Mouse (Mus musculus) heart, postnatal 14 days (tissue): ENCODE results near the gene Olfr814. TPM values are rescaled to one million over a fixed set of nuclear protein-coding genes. Genes with fewer than 3 reads are reported as not detected.
"Not testable (repeated sequence)": the region's sequence is repeated elsewhere in the genome, so short reads cannot be mapped to it uniquely, and the experiment has no call there.

Experiments
- DNase-seq, 2 experiments: peaks; one replicate each; pipeline ENCODE4 v3.0.0; 2021 to 2022
- intact Hi-C: fragments of 180-260 bp; cut with DNase I; formaldehyde crosslinking; loops from one replicate; pipeline ENCODE4 v1.15.1; 2025
- long read RNA-seq, 2 experiments: library from polyadenylated mRNA; stranded (forward); transcript quantifications; one replicate each; pipeline ENCODE4 v2.0.0; 2021
- total RNA-seq, 2 experiments: library from RNA; stranded (reverse); gene quantifications; 2 replicates each; pipeline ENCODE4 v1.2.3; 2021

Gene Olfr814
- not detected for total RNA-seq
- long read RNA-seq, experiment 1 = 0 reads
- long read RNA-seq, experiment 2 = 0 reads

DNA sequence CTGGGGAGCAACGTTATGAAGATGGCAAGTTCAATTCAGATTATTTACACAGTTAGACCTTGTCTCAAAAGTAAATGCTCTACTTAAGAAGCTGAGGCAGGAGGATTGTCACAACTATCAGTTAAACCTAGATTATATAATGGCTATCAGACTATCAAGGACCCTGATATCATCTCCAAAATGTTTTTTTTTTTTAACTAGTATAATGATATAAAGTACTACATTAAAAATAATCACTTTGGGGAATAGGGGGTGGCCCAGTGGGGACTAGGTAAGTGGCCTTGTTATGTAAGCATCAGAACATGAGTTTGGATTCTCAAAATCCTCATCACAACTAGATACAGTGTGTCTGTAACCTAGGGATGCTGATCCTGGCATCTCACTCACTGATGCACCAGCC lies at the start of gene Olfr814:
Gene Olfr814, minus strand, starts transcription at position 101 of the 400 bp plus-strand sequence.
- intact Hi-C loops, DNase-seq: not testable (repeated sequence)

DNA sequence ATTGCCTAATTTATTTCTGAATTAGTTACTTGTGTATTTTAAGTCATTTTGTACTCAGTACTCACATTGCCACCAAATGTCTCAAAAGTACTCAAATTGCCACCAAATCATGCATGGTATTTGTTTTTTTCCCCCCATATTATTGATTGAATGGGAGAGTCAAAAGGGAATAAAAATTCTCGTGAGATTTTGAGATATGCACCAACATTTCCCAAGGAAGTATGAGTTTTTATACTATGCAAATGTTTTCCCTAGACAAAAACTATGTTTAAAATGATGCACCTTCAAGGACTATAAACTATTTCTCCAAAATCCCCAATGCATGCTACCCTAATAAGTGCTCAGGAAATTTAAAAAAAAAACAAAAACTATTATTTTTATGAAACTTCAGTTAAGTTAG lies 35.8 kb upstream of the Olfr814 start, which contains the start of gene Olfr816:
Gene Olfr816, minus strand, starts transcription at position 101 of the 400 bp plus-strand sequence.
- intact Hi-C loops = no loop called here
- DNase-seq = no peak

DNA sequence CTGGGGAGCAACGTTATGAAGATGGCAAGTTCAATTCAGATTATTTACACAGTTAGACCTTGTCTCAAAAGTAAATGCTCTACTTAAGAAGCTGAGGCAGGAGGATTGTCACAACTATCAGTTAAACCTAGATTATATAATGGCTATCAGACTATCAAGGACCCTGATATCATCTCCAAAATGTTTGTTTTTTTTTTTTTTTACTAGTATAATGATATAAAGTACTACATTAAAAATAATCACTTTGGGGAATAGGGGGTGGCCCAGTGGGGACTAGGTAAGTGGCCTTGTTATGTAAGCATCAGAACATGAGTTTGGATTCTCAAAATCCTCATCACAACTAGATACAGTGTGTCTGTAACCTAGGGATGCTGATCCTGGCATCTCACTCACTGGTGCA lies 26.1 kb upstream of the Olfr814 start, which contains the start of gene Olfr815:
Gene Olfr815, minus strand, starts transcription at position 101 of the 400 bp plus-strand sequence.
- DNase-seq, intact Hi-C loops: not testable (repeated sequence)

DNA sequence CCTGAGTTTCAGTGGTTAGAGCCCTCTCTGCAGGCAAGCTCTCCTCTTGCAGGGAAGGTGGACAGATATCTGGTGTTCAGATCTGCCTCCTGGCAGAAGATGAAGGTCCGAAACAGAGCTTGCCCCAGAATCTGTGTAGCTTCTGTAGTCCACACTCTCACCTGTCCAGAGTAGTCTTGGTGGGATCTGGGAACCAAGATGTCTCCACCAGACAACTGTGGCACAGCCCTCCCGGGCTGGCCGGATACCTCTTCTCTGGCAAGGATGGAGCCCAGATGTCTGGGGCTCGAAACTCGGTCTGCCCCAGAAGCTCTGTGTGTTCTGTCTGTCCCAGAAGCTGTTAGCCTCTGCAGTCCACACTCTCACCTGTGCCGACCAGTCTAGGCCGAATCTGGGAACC lies 6.3 kb upstream of the Olfr814 start:
- intact Hi-C loops = no loop called here
- no peak for DNase-seq

DNA sequence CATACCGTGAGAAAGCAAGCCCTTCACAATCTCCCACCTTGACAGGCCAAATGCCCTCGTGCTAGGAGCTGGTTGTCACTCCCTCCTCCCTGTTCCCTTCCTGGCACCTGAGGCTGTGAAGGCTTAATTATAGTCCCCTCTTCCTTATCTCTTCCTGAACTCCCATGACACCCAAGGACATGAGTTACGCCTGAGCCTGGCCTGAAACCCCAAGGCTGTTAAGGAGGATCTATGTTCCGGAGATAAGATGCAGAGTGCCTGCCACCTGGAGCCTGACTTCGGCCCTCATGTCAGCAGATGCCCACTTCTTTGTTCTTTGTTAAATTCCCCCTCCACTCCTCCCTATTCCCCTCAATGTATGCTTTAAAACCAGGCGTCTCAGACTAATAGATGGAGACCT lies 5.8 kb upstream of the Olfr814 start:
- intact Hi-C loops, DNase-seq: not testable (repeated sequence)

DNA sequence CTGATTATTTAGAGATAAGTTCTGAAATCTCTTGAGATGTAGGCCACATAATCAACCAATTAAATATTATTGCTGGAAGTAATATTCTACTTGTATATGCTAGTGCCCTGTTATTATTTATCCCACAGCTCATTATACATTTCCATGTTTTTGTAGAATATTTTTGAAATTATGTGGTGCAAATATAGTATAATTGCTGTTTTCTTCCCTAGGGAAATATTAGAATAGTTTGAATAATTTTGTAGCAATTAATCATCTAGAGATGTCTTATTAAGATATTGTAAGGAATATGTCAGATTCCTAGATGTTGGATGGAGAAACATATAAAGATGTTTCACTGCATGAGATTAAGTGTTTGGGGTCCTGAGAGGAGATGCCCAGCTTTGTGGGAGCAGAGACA lies 24.6 kb downstream of the Olfr814 start, which contains the start of gene Olfr813:
Gene Olfr813, plus strand, starts transcription at position 301 of the 400 bp plus-strand sequence.
- intact Hi-C loops = no loop called here
- DNase-seq = no peak

DNA sequence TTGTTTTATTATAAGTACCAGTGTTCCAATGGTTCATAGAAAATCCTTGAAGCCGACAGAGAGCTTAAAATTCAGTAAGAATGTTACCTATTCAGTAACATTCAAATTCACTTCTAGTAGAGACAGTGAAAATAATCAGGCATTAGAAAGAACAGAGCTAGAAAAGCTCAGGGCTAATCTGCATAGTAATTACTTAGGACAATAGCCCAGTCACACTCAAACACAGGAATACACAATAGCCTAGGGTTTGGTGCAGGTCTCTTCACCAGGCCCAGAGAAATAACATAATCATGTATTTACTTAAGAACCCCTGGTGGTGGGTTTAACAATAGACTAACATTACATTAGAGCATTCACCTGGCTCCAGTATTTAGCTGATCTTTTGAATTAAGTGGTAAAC lies 32.3 kb downstream of the Olfr814 start:
- DNase-seq = no peak

DNA sequence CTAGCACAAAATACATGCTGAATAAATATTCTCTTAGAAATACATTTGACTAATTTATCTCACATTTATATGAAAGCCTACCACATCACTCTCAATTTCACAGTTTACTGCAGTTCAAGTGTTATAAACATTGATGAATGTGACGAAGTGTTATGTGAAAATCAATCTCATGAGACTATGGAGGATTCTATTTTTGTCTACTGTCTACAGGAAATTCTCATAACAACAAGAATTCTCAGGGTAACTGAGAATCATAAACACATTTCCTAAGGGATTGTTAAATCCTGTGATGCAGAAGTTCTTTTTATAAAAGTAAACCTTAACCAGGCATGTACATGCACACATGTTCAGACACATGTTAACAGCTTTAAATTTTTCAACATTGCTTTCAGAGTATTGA lies 33.7 kb downstream of the Olfr814 start, which contains the start of gene Olfr812:
Gene Olfr812, minus strand, starts transcription at position 101 of the 400 bp plus-strand sequence.
- intact Hi-C loops = no loop called here
- no peak for DNase-seq

More for the DNA sequence above, 32.3 kb downstream of the Olfr814 start:
- intact Hi-C loops = no loop called here

Other genes with a start within 250 kb of the Olfr814 start
- not detected for gene Olfr799, start 242.4 kb downstream of the Olfr814 start, total RNA-seq
- gene Olfr800, start 222.2 kb downstream of the Olfr814 start, total RNA-seq = not detected
- gene Olfr801, start 206.0 kb downstream of the Olfr814 start, total RNA-seq = not detected
- gene Olfr802, start 191.7 kb downstream of the Olfr814 start, total RNA-seq = not detected
- not detected for gene Olfr803, start 185.6 kb downstream of the Olfr814 start, total RNA-seq
- gene Olfr804, start 176.6 kb downstream of the Olfr814 start, total RNA-seq = not detected
- not detected for gene Olfr805, start 150.5 kb downstream of the Olfr814 start, total RNA-seq
- gene Olfr806, start 137.9 kb downstream of the Olfr814 start, total RNA-seq = not detected
- gene Olfr807, start 122.1 kb downstream of the Olfr814 start, total RNA-seq = not detected
- gene Olfr808, start 114.4 kb downstream of the Olfr814 start, total RNA-seq = not detected
- gene Olfr809, start 105.2 kb downstream of the Olfr814 start, total RNA-seq = not detected
- gene Olfr810, start 84.9 kb downstream of the Olfr814 start, total RNA-seq = not detected
- not detected for gene Olfr811, start 75.5 kb downstream of the Olfr814 start, total RNA-seq
- not detected for gene Olfr812, start 33.8 kb downstream of the Olfr814 start, total RNA-seq
- not detected for gene Olfr813, start 24.5 kb downstream of the Olfr814 start, total RNA-seq
- gene Olfr815, start 26.0 kb upstream of the Olfr814 start, total RNA-seq = not detected
- gene Olfr816, start 35.7 kb upstream of the Olfr814 start, total RNA-seq = not detected
- not detected for gene Olfr818, start 69.2 kb upstream of the Olfr814 start, total RNA-seq
- gene Olfr819, start 87.4 kb upstream of the Olfr814 start, total RNA-seq = not detected
- not detected for gene Olfr247, start 96.3 kb upstream of the Olfr814 start, total RNA-seq
- gene Gm10310, start 105.2 kb upstream of the Olfr814 start, total RNA-seq = not detected
- gene Olfr820, start 132.8 kb upstream of the Olfr814 start, total RNA-seq = not detected
- gene Olfr821, start 150.5 kb upstream of the Olfr814 start, total RNA-seq = not detected
- not detected for gene Olfr822, start 191.4 kb upstream of the Olfr814 start, total RNA-seq
- gene Olfr823, start 235.5 kb upstream of the Olfr814 start, total RNA-seq = not detected